Mouse (Mus musculus): ENCODE results near the gene Cic.

GRCm38 (mm10) chr7:25273259-25274241 lies 6.0 kb downstream of the Cic start:
- TF ChIP-seq CTCF (IDR thresholded peaks at IDR 0.05; ENCODE audit: insufficient read depth, low read length) (no peak), POLR2A (IDR thresholded peaks at IDR 0.05; ENCODE audit: borderline replicate concordance, extremely low read depth, low read depth, low read length) (no peak)

Data from lung, adult 2 months (tissue).